Mouse (Mus musculus): ENCODE results near the gene Ptpn13. TPM values are rescaled to one million over a fixed set of nuclear protein-coding genes. Genes with fewer than 3 reads are reported as not detected.

Ptpn13 gene
- total RNA-seq, 2 experiments from 2014 or later = 8.3 to 10.8 TPM

- no peak for DNase-seq (ENCODE audit: extremely low spot score in 1 of 2, low spot score in 1 of 2)
These were observed 28.6 kb downstream of the Ptpn13 start for GRCm38 (mm10) chr5:103453361-103454140.

GRCm38 (mm10) chr5:103456794-103457193, 31.8 kb downstream of the Ptpn13 start:
- no peak for DNase-seq (ENCODE audit: extremely low spot score in 1 of 2, low spot score in 1 of 2)

GRCm38 (mm10) chr5:103458411-103458810, 33.4 kb downstream of the Ptpn13 start:
- DNase-seq (ENCODE audit: extremely low spot score in 1 of 2, low spot score in 1 of 2) = no peak

GRCm38 (mm10) chr5:103458959-103459675, 34.1 kb downstream of the Ptpn13 start:
- no peak for DNase-seq (ENCODE audit: extremely low spot score in 1 of 2, low spot score in 1 of 2)

GRCm38 (mm10) chr5:103460903-103461302, 35.9 kb downstream of the Ptpn13 start:
- no peak for DNase-seq (ENCODE audit: extremely low spot score in 1 of 2, low spot score in 1 of 2)

- DNase-seq (ENCODE audit: extremely low spot score in 1 of 2, low spot score in 1 of 2) = no peak
These were observed 38.7 kb downstream of the Ptpn13 start for GRCm38 (mm10) chr5:103463661-103464219.

- no peak for DNase-seq (ENCODE audit: extremely low spot score in 1 of 2, low spot score in 1 of 2)
These were observed 39.3 kb downstream of the Ptpn13 start for GRCm38 (mm10) chr5:103464329-103464728.

GRCm38 (mm10) chr5:103464771-103465170, 39.8 kb downstream of the Ptpn13 start:
- no peak for DNase-seq (ENCODE audit: extremely low spot score in 1 of 2, low spot score in 1 of 2)

- DNase-seq (ENCODE audit: extremely low spot score in 1 of 2, low spot score in 1 of 2) = no peak
These were observed 47.7 kb downstream of the Ptpn13 start for GRCm38 (mm10) chr5:103472670-103473069.

GRCm38 (mm10) chr5:103473467-103474096, 48.6 kb downstream of the Ptpn13 start:
- no peak for DNase-seq (ENCODE audit: extremely low spot score in 1 of 2, low spot score in 1 of 2)

GRCm38 (mm10) chr5:103474259-103474658, 49.3 kb downstream of the Ptpn13 start:
- DNase-seq (ENCODE audit: extremely low spot score in 1 of 2, low spot score in 1 of 2) = no peak

- DNase-seq (ENCODE audit: extremely low spot score in 1 of 2, low spot score in 1 of 2) = no peak
These were observed 50.5 kb downstream of the Ptpn13 start for GRCm38 (mm10) chr5:103475503-103475902.

GRCm38 (mm10) chr5:103479503-103479902, 54.5 kb downstream of the Ptpn13 start:
- no peak for DNase-seq (ENCODE audit: extremely low spot score in 1 of 2, low spot score in 1 of 2)

- DNase-seq (ENCODE audit: extremely low spot score in 1 of 2, low spot score in 1 of 2) = no peak
These were observed 56.2 kb downstream of the Ptpn13 start for GRCm38 (mm10) chr5:103481222-103481621.

- no peak for DNase-seq (ENCODE audit: extremely low spot score in 1 of 2, low spot score in 1 of 2)
These were observed 62.0 kb downstream of the Ptpn13 start for GRCm38 (mm10) chr5:103487001-103487400.

GRCm38 (mm10) chr5:103490964-103491363, 66.0 kb downstream of the Ptpn13 start:
- DNase-seq (ENCODE audit: extremely low spot score in 1 of 2, low spot score in 1 of 2) = no peak

- DNase-seq (ENCODE audit: extremely low spot score in 1 of 2, low spot score in 1 of 2) = no peak
These were observed 66.8 kb downstream of the Ptpn13 start for GRCm38 (mm10) chr5:103491788-103492187.

GRCm38 (mm10) chr5:103497061-103497460, 72.1 kb downstream of the Ptpn13 start:
- DNase-seq (ENCODE audit: extremely low spot score in 1 of 2, low spot score in 1 of 2) = no peak

GRCm38 (mm10) chr5:103497480-103497879, 72.5 kb downstream of the Ptpn13 start:
- DNase-seq (ENCODE audit: extremely low spot score in 1 of 2, low spot score in 1 of 2) = no peak

- no peak for DNase-seq (ENCODE audit: extremely low spot score in 1 of 2, low spot score in 1 of 2)
These were observed 74.3 kb downstream of the Ptpn13 start for GRCm38 (mm10) chr5:103499305-103499704.

- no peak for DNase-seq (ENCODE audit: extremely low spot score in 1 of 2, low spot score in 1 of 2)
These were observed 76.1 kb downstream of the Ptpn13 start for GRCm38 (mm10) chr5:103501076-103501475.

Measured in layer of hippocampus, postnatal 25 days (tissue).